Mouse (Mus musculus) urinary bladder, adult 2 months (tissue): ENCODE results near the gene Trim2. TPM values are rescaled to one million over a fixed set of nuclear protein-coding genes. Genes with fewer than 3 reads are reported as not detected.
A peak's percentile ranks its signal among the peaks of the same experiment; 100 is the strongest.

ENCODE experiments used
- DNase-seq: peaks from one replicate; pipeline ENCODE4 v3.0.0; 2022; ENCODE audit warnings: low spot score
- polyA plus RNA-seq: library from polyadenylated mRNA; depleted of rRNA; stranded (reverse); fragments of >200 nt; gene quantifications from 2 replicates; pipeline ENCODE4 v1.2.3, GENCODE M21; 2012; rRNA removed

Gene Trim2
- polyA plus RNA-seq: 6.6 and 8.9 TPM in 2 replicates

DNA sequence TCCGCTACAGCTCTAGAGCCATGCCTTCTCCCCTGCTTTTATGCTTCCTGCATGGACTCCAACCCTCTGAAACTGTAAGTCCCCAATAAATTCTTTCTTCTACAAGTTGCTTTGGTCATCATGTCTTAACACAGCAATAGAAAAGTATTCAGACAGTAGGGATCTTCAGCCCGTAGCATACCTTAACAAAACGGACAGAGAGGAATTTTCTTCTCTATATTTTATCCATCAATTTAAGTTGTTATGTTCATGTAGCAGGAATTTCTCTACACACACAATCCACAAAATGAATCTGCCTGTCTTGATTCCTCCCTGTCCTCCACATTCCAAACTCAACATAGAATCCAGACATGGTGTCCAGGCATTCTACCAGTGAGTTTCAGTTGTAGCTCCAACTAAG lies at the start of gene Trim2:
Gene Trim2 (minus strand): TSS at position 101 of the 400 bp plus-strand sequence.
- no peak for DNase-seq

DNA sequence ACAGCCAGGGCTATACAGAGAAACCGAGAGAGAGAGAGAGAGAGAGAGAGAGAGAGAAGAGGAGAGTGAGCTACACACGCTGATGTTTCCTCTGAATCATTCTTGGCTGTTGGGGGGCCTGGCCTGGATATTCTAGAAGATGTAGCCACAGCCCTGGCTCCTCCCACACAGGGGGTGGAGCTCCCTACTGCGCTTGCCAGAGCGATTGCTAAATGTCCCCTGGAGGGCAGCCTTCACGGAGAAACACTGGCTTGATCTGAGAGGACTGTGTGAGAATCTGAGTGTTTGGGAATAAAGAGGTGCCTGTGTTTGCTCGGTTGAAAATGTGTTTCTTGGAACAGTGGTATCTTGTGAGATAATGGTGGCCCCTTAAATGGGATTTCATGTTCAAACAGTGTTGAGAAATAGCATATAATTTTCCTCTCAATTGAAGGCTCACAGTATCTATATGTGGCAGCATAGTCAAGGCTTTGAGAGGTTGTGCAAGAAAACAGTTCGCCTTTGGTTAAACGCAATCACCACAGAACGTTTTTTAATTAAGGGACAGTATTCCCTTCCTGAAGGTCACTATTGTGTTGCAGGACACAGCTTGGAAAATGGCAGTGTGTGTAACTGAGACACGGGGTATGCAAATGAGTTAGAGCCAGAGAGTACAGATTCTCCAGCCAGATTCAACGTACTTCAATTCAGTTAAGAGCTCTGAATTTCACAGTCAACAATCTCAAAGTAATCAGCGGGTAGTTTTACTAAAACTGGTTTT lies 49.4 kb upstream of the Trim2 start:
- no peak for DNase-seq

DNA sequence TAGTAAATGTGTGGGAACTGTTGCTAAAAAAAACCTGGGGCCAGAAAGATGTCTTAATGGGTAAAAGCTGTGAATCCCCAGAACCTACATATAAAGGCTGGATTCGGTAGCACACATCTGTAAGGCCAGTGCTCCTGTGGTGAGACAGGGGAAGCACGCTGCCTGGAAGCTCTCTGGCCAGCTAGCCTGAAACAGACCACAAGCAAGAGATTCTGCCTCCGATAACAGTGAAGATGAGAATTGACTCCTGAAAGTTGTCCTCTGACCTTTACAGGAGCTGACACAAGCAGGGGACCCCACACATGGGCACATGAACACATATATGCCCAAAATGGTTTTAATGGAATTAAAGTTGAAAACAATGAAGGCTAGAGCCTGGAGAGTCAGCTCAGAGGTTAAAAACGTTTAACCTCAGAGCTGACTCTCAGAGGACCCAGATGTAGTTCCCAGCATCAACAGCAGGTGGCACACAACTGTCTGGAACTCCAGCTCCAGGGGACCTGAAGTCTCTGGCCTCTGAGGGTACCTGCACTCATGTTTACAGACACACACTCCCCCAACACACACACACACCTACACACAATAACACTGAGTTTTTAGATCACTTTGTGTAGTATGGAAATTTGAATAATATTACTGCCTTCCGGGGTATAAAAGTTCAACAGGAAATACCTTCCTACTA lies 45.8 kb upstream of the Trim2 start:
- DNase-seq: no peak

DNA sequence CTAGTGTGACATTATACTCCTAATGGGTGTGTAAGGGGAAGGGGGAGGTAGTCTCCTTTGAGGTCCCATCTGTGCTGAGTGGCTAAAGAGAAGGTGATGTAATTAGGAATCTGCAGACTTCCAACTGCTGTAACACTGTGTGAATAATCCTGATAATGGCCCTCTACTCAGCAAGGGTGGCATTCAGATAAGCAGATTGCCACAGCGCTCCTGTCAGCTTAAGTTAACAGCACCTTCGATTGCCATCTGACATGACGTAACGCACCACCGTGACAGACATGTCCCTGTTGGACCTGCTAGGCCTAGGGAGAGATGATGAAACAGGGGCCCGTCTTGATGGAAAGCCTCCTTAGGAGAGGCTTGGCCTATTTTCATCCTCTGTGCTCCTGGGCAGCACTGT lies 43.6 kb upstream of the Trim2 start:
- no peak for DNase-seq

GRCm38 (mm10) chr3:84349771-84350170 lies 43.1 kb upstream of the Trim2 start:
- no peak for DNase-seq

DNA sequence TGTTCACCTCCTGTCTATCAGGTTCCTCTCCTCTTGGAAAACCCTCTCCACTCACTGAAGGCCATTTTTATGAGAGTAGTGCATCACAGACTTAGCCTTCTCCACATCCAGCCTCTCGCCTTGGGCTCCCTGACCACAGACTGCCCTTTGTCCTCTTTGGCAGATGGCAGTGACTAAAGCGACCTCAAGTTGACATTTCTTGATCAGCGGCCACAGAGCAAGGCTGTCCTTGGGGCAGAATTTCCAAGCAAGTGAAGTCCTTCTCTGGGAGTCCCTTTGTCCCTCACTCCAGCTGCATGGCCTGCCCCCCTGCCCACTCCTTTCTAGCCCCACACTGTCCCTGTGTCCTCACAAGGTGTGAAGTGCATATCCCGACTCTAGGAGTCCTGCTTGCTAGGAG lies 40.7 kb upstream of the Trim2 start:
- no peak for DNase-seq

GRCm38 (mm10) chr3:84346456-84347150 lies 39.9 kb upstream of the Trim2 start:
- DNase-seq: no peak

DNA sequence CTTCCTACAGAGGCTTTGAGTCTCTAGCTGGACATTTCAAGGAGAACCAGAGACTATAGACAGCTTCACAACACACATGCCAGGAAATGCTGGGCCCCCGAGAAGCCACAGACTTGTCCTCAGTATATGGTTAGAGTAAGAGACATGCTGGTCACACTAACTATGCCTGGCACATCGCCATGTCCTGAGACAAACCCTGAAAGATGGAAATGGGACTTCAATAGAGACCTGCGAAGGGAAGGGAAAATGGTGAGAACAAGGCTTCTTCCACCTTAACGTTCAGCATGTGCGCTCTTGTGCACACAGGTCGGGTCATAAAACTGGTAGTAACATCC lies 38.9 kb upstream of the Trim2 start:
- no peak for DNase-seq

- peak; percentile 64 for DNase-seq
Measured at GRCm38 (mm10) chr3:84344725-84345645, 38.3 kb upstream of the Trim2 start.

- DNase-seq: no peak
Measured at GRCm38 (mm10) chr3:84343101-84343500, 36.4 kb upstream of the Trim2 start.

GRCm38 (mm10) chr3:84341811-84342210 lies 35.1 kb upstream of the Trim2 start:
- DNase-seq: no peak

DNA sequence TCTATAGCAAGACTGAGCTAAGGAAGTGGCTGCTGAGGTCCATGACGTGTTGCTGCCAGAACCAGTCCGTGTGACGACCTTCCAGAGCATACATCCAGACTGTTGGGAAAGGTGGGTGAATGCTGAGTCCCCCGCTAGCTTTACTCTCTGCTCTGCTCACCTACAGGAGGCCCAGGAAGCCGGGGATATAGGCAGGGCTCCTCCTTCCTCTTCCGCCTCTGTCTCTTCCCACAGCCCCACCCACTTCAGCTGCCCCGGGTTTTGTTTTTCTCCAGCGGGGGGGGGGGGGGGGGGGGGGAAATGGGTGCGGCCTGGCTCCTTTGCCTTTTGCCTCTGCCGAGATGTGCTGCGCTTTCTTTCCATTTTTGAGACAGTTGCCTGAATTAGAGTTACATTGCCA lies 30.9 kb upstream of the Trim2 start:
- no peak for DNase-seq

DNA sequence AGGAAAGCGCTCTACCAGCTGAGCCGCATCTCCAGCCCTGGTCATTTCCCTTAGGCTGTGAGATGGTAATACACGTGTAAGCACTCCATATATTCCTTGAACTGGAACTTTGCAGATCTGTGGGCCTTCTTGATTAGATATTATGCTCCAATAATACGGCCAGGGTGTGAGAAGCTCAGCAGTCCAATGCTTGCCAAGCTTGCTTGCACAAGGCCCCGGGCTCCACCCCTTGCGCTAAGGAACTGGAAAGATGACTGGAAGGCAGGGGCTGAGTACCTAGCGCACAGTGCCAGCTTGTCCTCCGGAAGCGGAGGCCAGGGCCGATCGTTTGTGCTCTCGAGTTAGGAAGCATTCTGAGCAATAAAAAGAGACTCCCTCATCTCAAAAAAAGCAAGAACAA lies 29.7 kb upstream of the Trim2 start:
- DNase-seq: no peak

DNA sequence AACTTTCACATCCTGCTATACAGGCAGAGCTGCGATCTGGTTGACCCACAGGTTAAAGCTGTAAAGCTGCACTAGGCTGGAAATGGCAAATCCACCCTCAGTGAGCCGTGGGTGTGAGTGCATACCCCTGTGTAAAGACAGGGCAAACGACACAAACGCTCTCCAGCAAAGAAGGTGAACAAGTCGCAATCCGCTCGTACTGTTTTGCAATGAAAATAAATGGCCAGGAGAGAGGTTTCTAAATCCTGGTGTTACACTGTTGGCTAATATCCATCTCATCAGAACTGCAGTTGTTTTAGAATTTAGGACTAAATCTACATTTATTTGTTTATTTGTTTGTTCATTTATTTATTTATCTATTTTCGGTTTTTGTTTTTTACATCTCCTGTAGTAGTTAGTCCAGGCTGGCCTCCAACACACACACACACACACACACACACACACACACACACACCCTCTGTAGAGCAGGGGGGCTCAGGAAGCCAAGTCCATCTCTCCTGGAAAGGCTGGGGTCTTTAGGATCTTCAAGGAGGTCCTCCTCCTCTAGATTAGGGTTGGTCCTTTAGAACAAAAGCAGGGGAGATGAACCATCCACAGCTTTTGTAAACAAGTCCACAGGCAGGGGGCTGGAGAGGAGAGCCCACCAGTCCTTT lies 28.9 kb upstream of the Trim2 start:
- DNase-seq: no peak

DNA sequence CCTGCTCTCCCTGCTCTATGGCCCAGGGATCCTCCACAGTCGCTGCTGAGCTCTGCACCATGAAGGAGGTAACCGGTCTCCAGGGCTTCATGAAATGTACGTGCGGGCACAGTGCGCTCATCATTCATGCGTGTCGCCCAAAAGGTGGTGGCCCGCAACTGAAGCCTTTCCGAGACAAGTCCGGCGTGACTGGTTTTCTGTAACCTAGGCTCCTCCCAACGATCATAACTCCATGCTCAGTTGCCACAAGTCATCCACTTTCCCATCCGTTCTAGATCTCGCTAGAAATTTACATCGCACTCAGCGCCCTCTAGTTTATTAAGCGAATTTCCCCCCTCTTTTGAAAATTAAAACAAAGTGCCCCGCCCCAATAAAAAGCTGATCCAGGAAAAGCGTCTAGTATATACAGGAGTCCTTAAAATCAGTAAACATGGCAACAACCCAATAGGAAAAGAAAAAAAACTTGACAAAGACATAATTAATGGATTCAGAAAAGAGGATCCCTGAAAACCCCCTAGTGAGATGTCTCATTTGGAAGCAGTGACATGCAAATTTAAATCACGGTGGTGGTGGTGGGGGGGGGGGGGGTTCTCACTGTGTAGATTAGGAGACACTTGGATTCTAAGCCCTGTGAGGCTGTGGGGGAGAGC lies 28.2 kb upstream of the Trim2 start:
- no peak for DNase-seq

DNA sequence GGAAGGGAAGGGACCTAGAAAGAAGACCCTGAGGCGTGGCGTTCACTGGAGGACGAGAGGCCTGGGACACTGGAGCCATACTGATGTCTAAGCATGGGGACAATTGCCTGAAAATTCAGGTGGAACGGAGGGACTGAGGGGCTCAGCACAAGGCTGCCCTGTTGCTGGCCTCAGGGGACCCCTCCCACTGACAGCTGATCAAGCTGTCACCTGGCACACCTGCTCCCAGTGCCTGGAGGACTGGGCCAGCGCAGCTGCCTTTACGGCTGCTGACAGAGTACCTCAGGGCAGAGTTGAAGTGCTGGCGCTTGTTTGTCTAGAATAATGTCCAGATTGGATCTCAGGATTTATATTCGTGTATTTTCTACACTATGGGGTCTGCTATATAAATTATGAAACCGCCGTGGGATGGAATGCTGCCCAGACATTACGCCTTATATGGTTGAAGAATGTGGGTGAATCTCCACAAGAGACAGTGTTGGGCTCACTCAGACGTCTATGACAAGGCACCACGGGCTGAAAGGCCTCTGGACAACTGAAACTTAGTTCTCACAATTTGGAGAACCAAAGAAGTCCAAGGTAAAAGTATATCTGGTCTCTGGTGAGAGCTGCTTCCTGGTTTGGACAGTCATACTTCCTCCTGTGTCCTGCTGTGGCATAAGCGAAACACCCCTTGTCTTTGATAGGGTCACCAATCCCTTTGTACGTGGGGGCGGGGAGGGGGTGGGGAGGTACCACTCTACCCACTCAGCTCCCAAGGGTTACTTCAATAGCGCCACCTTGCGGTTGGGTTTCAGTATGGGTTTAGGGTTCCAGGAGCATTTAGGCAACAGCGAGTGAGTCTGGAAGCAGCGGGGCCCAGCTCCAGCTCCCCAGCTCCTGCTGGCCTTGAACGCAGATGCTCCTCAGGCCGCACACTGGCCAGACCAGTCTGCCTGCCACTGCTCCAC lies 27.0 kb upstream of the Trim2 start:
- no peak for DNase-seq

- DNase-seq: no peak
Measured at GRCm38 (mm10) chr3:84330210-84330609, 23.5 kb upstream of the Trim2 start.

- DNase-seq: no peak
Measured at GRCm38 (mm10) chr3:84324967-84325441, 18.3 kb upstream of the Trim2 start.

DNA sequence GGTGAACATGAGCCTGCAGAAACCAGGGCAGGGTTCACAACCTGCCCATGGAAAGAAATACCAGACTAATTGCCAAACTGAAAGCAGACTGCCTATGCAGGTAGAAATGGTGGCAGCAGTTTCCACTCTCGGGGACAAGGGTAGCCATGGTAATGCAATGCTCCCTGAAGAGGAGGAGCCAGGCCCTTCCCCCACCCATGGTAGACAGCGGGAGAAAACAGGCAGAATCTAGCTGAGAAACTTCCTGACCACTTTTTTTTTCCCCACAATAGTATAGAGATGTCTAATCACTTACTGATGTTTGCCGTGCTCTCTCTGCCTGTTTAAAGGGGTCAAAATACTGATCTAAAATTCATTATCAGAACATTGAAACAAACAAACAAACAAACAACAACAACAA lies 17.8 kb upstream of the Trim2 start:
- no peak for DNase-seq

GRCm38 (mm10) chr3:84324000-84324399 lies 17.3 kb upstream of the Trim2 start:
- DNase-seq: no peak
